Mouse (Mus musculus) liver, embryonic 14.5 days (tissue): ENCODE results near the gene Pfkp. TPM values are rescaled to one million over a fixed set of nuclear protein-coding genes. Genes with fewer than 3 reads are reported as not detected.

Source experiments
- ATAC-seq: fragments of 200-750 bp; cut with Nextera tagmentation; 2 replicates; pipeline ENCODE4 v1.8.0; 2017; ENCODE audit warnings: moderate number of reproducible peaks, mild to moderate bottlenecking, moderate library complexity; ENCODE audit not compliant: insufficient read depth
- DNase-seq, 3 experiments: peaks; one replicate each; pipeline ENCODE4 v3.0.0-alpha.2; 2012 to 2013; ENCODE audit warnings: low read depth in 3 of 3, low spot score in 3 of 3
- H3K27ac ChIP-seq: fragments of 300-500 bp; sonication (generic); 2 replicates; pipeline ENCODE4 v1.5.1; 2014; ENCODE audit warnings: moderate library complexity, mild to moderate bottlenecking, control low read depth, inconsistent platforms
- H3K27me3 ChIP-seq: fragments of 300-500 bp; sonication (generic); 2 replicates; pipeline ENCODE4 v1.6.1; 2014; ENCODE audit warnings: mild to moderate bottlenecking, low read length, moderate library complexity; ENCODE audit not compliant: control insufficient read depth, insufficient read depth
- H3K36me3 ChIP-seq: fragments of 300-500 bp; sonication (generic); replicated peaks from 2 replicates; pipeline ENCODE4 v1.6.1; 2014; ENCODE audit warnings: low read depth; ENCODE audit not compliant: control insufficient read depth, insufficient read depth
- H3K4me1 ChIP-seq, 2 experiments: fragments of 200-500 bp in 1 of 2; fragments of 300-500 bp in 1 of 2; sonication (generic) in 1 of 2; replicated peaks; 2 replicates each; pipeline ENCODE4 v1.6.1; 2012 to 2014; ENCODE audit warnings: antibody characterized with exemption in 1 of 2, inconsistent platforms in 1 of 2, low read length in 1 of 2; ENCODE audit not compliant: control insufficient read depth in 2 of 2, insufficient read depth in 2 of 2
- H3K4me2 ChIP-seq: fragments of 300-500 bp; sonication (generic); 2 replicates; pipeline ENCODE4 v1.6.1; 2014; ENCODE audit warnings: low read depth, mild to moderate bottlenecking, control low read depth, moderate library complexity
- H3K4me3 ChIP-seq, 2 experiments: fragments of 200-500 bp in 1 of 2; fragments of 300-500 bp in 1 of 2; sonication (generic) in 1 of 2; 2 replicates each; pipeline ENCODE4 v1.5.1; 2012 to 2014; ENCODE audit warnings: low read depth in 2 of 2, low read length in 2 of 2, mild to moderate bottlenecking in 2 of 2, control low read depth in 1 of 2, inconsistent platforms in 1 of 2, moderate library complexity in 1 of 2; ENCODE audit not compliant: insufficient read depth in 1 of 2
- H3K9ac ChIP-seq: fragments of 300-500 bp; sonication (generic); replicated peaks from 2 replicates; pipeline ENCODE4 v1.6.1; 2014; ENCODE audit warnings: mild to moderate bottlenecking, control low read depth, moderate library complexity
- H3K9me3 ChIP-seq: fragments of 300-500 bp; sonication (generic); 2 replicates; pipeline ENCODE4 v1.6.1; 2016; ENCODE audit warnings: low read length, mixed read lengths; ENCODE audit not compliant: control insufficient read depth
- CTCF ChIP-seq: IDR thresholded peaks from 2 replicates; pipeline ENCODE4 v1.5.1; 2016; ENCODE audit warnings: antibody characterized with exemption, low read depth, control low read depth
- EP300 ChIP-seq: IDR thresholded peaks from 2 replicates; pipeline ENCODE4 v1.6.1; 2016; ENCODE audit warnings: antibody characterized with exemption, low read depth
- WGBS: fragments of 180-500 bp; shearing (Covaris S2); extraction: QIAGEN DNeasy Blood & Tissue Kit; methylation state at CpG from one replicate; pipeline ENCODE4 v1.1.7; 2014; ENCODE audit not compliant: insufficient replicate concordance; 5-methylcytosine and 5-hydroxymethylcytosine counted together
- polyA plus RNA-seq, 2 experiments: library from polyadenylated mRNA; depleted of rRNA in 1 of 2; stranded (reverse) in 1 of 2; unstranded in 1 of 2; fragments of >200 nt; fragmentation: Nextera tagmentation in 1 of 2; extraction: Ambion mirVana in 1 of 2; gene quantifications; 2 replicates each; pipeline versions ENCODE4 v1.2.1 to v1.2.3; 2012 to 2014

Gene Pfkp
- polyA plus RNA-seq (2012; rRNA removed) (1.5 and 2.1 TPM in 2 replicates), polyA plus RNA-seq (2014; fragmentation: Nextera tagmentation; extraction: Ambion mirVana) (2.9 and 5.4 TPM in 2 replicates)

DNA sequence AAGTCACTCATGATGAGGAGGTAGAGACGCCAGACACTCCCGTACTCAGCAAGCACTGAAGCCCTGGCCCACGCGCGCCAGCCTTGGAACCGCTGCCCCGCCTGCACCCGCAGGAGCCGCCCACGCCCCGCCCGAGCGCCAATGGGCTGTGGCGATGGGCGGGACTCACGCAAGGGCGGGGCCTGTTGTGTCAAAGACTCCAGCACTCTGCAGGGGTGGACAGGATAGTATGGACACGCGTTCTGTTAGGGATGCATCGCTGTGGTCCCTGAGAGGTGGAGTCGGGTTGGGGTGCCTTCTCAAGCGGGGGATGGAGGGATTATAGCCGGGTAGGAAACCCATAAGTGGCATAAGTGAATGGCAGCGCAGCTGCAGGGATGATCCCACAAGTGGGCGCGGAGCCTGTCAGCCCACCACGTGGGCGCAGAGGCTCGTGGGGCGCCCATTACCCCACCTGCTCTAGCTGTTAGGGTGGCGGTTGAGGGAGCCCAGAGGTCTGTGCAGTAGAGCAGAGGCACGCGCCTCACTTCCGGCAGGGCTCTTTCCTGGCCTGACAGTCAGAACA is at the start of gene Pfkp:
Gene Pfkp (minus strand): TSS at position 109 of the 565 bp plus-strand sequence.
- 3% methylated on average over 34 of the region's 34 CpGs for WGBS
- no peak within 1 kb of the TSS for H3K27ac ChIP-seq
- no peaks in the 10 kb centered on the region for H3K36me3 ChIP-seq
- TF ChIP-seq EP300 (no peak), CTCF (no peak)
- ATAC-seq: peak; percentile 95
- peaks cover 5 to 11% of the 10 kb centered on the region in 2 experiments for H3K4me1 ChIP-seq
- peak within 1 kb of the TSS; percentile 60 to 72 for H3K4me3 ChIP-seq
- H3K4me2 ChIP-seq: peak within 1 kb of the TSS; percentile 85
- peak within 1 kb of the TSS; percentile 47 for H3K9ac ChIP-seq
- no peaks in the 10 kb centered on the region for H3K27me3 ChIP-seq
- DNase-seq: peak; percentile 65 to 71 (median 69)
- H3K9me3 ChIP-seq: no peaks in the 10 kb centered on the region

DNA sequence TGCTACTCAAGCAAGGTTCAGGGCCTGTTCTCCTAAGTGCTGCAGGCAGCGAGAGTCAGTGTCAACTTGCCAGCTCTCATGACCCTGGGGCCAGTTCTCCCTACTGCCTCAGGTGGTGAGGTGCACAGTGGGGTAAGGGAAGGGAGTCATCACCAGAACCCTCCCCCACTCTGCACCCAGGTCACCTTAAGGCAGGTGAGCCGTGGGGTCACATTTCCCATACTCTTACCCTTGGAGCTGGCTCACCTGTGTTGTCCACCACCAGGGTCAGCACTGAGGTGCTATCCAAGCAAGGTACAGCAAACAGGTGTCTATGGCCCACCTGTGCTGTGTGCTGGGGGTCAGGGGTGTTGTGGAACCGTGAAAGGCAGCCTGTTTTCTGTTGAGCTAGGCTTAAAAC is 42.0 kb upstream of the Pfkp start:
- ATAC-seq: no peak
- TF ChIP-seq CTCF: no peak
- no peak for TF ChIP-seq EP300
- no peaks in the 10 kb centered on the region for H3K9me3 ChIP-seq
- no peaks in the 10 kb centered on the region for H3K27me3 ChIP-seq
- H3K9ac ChIP-seq: no peak overlapping the region
- 50% methylated on average over 3 of the region's 3 CpGs for WGBS
- no peak for DNase-seq
- H3K36me3 ChIP-seq: no peaks in the 10 kb centered on the region
- no peak overlapping the region for H3K27ac ChIP-seq
- no peak overlapping the region for H3K4me3 ChIP-seq
- no peak overlapping the region for H3K4me2 ChIP-seq
- no peaks in the 10 kb centered on the region for H3K4me1 ChIP-seq

DNA sequence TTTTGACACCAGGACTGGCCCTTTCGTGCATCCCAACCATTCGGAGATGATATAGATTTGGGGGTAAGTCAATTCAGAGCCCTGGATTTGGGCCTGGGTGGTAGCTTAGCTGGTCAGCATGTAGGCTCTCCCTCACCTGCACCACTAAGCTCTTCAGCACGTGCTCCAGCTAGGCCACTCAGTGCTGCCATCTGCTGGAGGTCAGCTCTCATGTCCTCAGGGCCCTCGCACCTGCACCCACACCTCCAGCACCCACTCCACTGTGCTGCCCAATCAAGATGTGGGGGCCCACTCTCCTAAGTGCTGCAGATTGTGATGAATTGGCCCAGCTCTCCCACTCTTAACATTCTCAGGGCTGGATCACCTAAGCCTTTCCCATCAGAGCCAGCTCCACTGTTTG is 41.4 kb upstream of the Pfkp start:
- 44% methylated on average over 4 of the region's 4 CpGs for WGBS
- ATAC-seq (peak; percentile 67; the same call in 1 of the 2 replicates), DNase-seq (peak in 2 of 3 experiments; percentile 6 to 18)
- TF ChIP-seq EP300 (no peak), CTCF (peak; percentile 90)
- no peaks in the 10 kb centered on the region for H3K36me3 ChIP-seq
- H3K9me3 ChIP-seq: no peaks in the 10 kb centered on the region
- H3K4me2 ChIP-seq: no peak overlapping the region
- H3K9ac ChIP-seq: no peak overlapping the region
- H3K27me3 ChIP-seq: no peaks in the 10 kb centered on the region
- no peak overlapping the region for H3K4me3 ChIP-seq
- H3K27ac ChIP-seq: no peak overlapping the region
- H3K4me1 ChIP-seq: no peaks in the 10 kb centered on the region

DNA sequence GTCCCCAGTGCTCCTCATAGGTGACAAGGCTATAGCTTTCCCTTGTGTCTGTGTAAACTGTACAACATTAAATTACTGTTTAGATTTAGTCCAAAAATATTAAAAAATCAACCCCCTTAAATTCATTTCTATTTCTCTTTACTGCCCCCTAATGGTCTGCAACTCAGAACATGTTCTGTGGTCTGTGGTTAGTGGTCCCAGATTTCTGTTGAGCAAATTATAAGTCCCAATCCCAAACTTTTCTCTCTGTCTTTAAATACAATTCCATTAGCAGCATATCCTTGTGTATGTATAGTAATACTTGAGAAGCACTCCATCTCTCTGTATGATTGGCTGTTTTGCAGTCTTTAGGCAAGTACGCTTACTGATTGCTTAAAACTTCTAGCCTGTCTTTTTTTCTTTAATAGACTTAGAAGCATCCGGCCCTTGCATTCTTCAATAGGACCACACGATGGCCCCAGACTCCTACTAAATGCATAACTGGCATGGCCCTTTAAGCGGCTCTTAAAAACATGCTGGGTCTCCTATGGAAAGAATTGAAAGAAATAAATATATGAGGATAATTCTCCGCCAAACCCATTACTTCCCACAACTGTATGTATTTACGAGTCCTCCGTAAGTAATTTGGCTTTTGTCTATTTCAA is 40.3 kb upstream of the Pfkp start:
- H3K36me3 ChIP-seq: no peaks in the 10 kb centered on the region

DNA sequence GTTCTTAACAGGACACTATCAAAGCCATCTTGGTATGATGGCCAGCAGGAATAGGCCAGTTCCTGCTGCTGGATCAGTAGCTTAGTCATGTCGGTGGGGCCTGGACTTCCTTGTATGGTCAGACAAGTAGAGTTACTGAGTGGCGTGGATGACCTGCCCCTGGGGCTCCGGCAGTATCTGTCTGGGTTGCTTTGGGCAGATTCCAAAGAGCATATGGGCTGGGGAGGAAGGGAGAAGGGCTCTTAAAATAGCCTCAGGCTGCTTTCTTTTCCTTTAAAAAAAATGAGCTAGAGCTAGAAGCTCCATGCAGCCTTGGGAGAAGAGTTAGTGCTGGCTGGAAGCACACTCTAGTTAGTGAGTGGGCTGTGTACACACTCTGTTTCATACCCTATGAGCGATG is 18.3 kb upstream of the Pfkp start:
- Histone ChIP-seq H3K36me3 (no peaks in the 10 kb centered on the region), H3K9ac (no peak overlapping the region), H3K9me3 (no peaks in the 10 kb centered on the region), H3K27ac (no peak overlapping the region), H3K27me3 (no peaks in the 10 kb centered on the region), H3K4me3 (no peak overlapping the region), H3K4me2 (no peak overlapping the region), H3K4me1 (no peaks in the 10 kb centered on the region)
- ATAC-seq: no peak
- DNase-seq: no peak
- TF ChIP-seq EP300 (no peak), CTCF (no peak)
- WGBS: 45% methylated on average over 4 of the region's 4 CpGs

More for the DNA sequence above, 40.3 kb upstream of the Pfkp start:
- WGBS: 44% methylated on average over 7 of the region's 7 CpGs
- 0 out of 2 replicates have a peak, but pooled peaks have one; percentile 8 for TF ChIP-seq CTCF
- TF ChIP-seq EP300: no peak
- ATAC-seq (no peak), DNase-seq (peak in 1 of 3 experiments; percentile 7)
- Histone ChIP-seq H3K4me3 (no peak overlapping the region), H3K4me2 (no peak overlapping the region), H3K4me1 (no peaks in the 10 kb centered on the region), H3K9ac (no peak overlapping the region), H3K27me3 (no peaks in the 10 kb centered on the region), H3K27ac (no peak overlapping the region), H3K9me3 (no peaks in the 10 kb centered on the region)
